Mouse (Mus musculus): ENCODE results near the gene Rab5a. TPM values are rescaled to one million over a fixed set of nuclear protein-coding genes. Genes with fewer than 3 reads are reported as not detected.

The Rab5a gene
- total RNA-seq (2015; ENCODE audit: low replicate concordance) = 39.2 and 53.1 TPM in 2 replicates
- 60.8 and 79.1 TPM in 2 replicates for total RNA-seq (2017; ENCODE audit: low replicate concordance)

GRCm38 (mm10) chr17:53478858-53479603 is at the start of gene Rab5a:
Gene Rab5a, plus strand, starts transcription at chr17:53479234.
- ATAC-seq (replicated peaks; ENCODE audit: low FRiP score, poor library complexity, severe bottlenecking) = peak; percentile 93

DNA sequence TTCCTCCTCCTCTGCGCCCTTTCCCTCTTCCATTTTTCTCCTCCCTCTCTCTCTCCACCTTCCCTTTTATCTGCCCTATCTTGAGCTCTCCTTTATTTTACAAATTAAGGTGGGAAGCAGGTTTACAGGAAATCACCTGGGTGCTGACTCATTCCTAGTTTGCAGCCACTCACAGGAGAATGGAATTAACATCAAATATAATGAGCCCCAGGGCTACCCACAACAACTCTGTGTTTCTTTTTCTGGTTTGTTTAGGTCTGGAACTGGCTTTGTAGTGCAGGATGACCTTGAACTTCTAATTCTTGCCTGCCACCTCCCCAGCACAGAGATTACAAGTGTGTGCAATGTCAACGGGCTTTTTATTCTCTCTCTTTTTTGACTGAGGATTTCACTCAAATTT is 22.9 kb upstream of the Rab5a start:
- ATAC-seq (replicated peaks; ENCODE audit: low FRiP score, poor library complexity, severe bottlenecking) = no peak

GRCm38 (mm10) chr17:53456742-53457141 is 22.3 kb upstream of the Rab5a start:
- no peak for ATAC-seq (replicated peaks; ENCODE audit: low FRiP score, poor library complexity, severe bottlenecking)

DNA sequence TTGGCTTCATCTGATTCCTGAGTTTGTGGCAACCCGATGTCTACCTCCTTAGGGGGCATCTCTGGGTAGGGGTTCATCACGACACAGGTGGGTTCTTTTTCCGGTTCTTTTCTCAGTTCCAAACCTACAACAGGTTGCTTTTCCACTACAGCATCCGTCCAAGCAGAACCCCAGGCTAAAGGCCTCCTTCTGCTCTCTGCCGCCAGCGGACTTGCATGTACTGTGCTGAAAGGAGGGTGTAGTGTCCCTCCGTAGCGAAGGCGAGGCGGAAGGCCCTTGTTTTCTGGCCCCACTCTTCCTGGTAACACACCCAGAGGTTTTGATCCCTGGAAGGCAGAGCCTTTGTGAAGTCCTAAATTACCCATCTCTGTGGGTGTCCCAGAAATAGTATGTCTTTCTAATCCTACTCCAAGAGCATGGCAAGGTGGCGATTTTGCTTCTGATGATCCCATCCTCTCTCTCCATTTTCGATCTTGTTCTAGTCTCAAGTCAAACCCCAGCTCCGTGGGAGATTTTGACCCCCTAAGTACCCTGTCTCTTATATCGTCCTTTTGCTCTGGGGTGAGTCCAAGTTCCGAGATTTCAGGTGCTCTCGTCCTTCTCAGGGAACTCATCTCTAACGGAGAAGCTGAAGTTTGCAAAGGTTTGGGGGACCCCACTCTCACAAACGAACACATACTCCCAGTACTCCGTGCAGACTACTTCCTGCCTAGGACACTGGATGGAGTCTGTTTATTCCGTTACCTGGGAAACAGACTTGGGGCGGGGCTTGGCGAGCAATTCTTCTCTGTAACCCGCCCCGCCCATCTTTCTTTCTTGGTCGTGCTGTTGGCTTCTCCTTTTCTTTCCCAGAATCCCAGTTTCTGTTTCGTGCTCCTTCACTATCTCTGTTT is 16.2 kb upstream of the Rab5a start, which contains the start of gene Efhb:
Gene Efhb (minus strand): TSS at position 719 of the 893 bp plus-strand sequence.
- no peak for ATAC-seq (replicated peaks; ENCODE audit: low FRiP score, poor library complexity, severe bottlenecking)

- no peak for ATAC-seq (replicated peaks; ENCODE audit: low FRiP score, poor library complexity, severe bottlenecking)
Observed at GRCm38 (mm10) chr17:53463496-53463840, 15.6 kb upstream of the Rab5a start.

DNA sequence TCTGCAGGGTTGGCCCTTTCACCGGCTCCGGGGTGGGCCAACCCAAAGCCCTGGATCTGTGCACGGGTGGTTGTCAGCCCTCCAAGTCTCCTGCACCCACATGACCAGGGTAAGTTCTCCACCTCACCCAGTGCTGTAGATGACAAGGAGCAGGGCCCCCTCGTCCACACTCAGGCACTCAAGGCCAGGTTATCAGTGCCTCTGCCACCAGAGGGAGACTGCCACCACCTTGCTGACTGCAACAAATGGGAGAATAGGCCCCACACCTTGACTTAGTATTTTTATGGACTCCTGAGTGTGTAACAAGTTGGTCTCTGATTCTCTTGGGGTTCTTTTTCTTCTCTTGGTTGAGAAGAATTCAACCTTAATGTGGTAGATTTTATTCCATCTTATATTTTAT is 13.5 kb upstream of the Rab5a start:
- peak; percentile 65; the same call in 1 of the 2 replicates for ATAC-seq (replicated peaks; ENCODE audit: low FRiP score, poor library complexity, severe bottlenecking)

DNA sequence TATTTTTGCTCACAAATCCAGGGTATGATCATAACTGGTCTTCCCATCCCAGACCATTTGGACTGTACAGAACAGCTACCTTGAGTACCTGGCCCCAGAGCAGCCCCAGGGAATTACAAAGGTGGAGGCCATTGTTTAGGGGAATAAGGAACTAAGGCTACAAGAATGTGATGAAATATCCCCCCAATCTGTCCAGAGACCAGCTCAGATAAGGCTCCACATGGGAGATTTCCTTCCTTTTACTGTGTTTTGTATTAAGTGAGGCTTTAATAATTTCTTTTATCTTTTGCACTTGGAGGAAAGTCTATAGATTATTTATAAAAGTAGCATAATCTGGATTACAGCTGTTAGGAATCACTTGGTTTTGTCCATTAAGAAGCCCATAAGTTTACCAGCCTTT is 10.3 kb upstream of the Rab5a start:
- ATAC-seq (replicated peaks; ENCODE audit: low FRiP score, poor library complexity, severe bottlenecking) = no peak

DNA sequence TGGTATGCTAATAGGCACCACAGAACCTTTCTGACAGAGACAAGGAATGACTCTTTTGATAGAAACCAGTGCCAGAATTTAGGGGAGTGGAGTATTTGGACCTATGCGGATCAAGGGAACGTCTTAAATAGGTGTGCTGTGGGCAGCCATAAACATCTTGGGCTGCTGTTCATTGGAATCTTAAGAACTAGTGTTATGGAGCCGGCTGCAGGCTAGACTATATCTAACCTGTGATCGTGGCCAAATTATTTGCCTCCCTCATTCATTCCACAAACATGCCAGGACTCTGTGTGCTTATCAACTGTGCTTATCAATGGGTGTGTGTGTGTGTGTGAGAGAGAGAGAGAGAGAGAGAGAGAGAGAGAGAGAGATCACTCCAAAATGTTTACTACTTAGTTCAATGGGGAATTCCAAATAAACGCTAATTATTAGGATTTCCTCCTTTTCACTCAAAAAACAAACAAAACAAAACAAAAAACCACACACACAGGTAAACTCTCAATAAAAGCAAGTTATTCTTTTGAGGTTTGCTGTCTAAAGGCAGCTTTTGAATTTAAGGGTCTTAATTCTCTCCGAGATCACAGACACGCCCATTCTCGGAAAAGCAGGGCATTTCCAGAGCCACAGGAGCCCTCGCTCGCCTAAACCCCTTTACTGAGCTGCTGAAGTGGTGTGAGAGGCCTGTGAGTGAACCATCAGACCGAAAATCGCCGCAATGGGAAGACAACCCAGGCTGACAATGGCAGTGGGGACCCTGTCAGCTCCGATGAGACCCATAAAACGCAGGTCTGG is 772 bp upstream of the Rab5a start:
- ATAC-seq (replicated peaks; ENCODE audit: low FRiP score, poor library complexity, severe bottlenecking) = peak; percentile 36

- peak; percentile 28 for ATAC-seq (replicated peaks; ENCODE audit: low FRiP score, poor library complexity, severe bottlenecking)
Observed at GRCm38 (mm10) chr17:53479604-53480041, 589 bp downstream of the Rab5a start.

- ATAC-seq (replicated peaks; ENCODE audit: low FRiP score, poor library complexity, severe bottlenecking) = no peak
Observed at GRCm38 (mm10) chr17:53480433-53480832, 1.4 kb downstream of the Rab5a start.

- ATAC-seq (replicated peaks; ENCODE audit: low FRiP score, poor library complexity, severe bottlenecking) = no peak
Observed at GRCm38 (mm10) chr17:53488291-53489006, 9.4 kb downstream of the Rab5a start.

DNA sequence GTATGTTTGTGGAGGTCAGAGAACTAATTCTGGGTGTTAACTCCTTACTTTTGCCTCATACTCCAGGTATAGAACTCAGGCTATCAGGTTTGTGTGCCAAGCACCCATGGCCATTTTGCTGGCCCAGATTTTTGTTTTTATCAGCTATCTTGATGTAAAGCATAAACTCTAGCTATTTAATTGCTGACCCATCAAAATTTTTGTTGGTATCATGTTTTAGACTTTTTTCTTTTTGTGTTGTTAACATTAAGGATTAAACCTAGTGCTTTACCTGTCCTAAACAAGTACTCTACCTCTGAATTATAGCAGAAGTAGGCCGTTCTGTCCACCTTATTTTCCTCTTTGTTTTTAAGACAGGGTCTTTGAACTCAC is 10.0 kb downstream of the Rab5a start:
- ATAC-seq (replicated peaks; ENCODE audit: low FRiP score, poor library complexity, severe bottlenecking) = no peak

- no peak for ATAC-seq (replicated peaks; ENCODE audit: low FRiP score, poor library complexity, severe bottlenecking)
Observed at GRCm38 (mm10) chr17:53502966-53503365, 23.9 kb downstream of the Rab5a start.

DNA sequence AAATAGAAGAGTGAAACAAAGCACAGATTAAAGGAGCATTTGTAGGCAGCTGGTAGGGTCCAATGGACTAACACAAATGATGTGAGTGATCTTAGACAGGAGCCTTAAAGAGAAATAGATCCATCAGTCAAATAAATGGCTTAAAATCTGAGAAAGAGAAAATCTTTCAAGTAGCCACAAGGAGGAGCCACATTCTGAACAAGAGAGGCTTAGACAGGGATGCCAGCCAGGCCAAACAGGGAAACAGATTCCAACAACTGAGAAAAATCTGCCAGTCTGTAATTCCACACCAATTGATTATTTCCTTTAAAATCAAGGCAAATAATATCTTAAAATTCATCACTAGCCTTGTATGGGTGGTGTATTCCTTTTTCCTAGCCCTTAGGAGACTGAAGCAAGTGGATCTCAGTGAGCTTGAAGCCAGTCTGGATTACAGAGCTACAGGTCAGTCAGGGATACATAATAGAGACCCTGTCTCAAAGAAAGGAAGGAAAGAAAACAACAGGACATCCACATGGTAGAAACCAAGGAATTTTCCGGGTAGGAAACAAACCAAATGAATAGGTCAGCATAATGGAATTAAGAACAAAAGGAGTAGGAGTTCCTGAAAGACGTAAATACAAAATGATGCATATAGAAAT is 33.4 kb downstream of the Rab5a start:
- no peak for ATAC-seq (replicated peaks; ENCODE audit: low FRiP score, poor library complexity, severe bottlenecking)

DNA sequence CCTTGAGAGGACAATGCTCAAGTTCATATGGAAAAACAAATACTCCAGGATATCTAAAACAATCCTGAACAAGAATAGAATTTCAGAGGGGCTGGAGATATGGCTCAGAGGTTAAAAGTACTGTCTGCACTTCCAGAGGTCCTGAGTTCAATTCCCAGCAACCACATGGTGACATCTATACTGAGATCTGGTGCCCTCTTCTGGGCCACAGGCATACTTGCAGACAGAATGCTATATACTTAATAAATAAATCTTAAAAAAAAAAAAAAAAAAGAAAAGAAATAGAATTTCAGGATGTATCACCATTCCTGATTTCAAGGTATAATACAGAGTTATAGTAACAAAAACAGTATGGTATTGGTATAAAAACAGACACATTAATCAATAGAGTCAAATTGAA is 40.3 kb downstream of the Rab5a start:
- no peak for ATAC-seq (replicated peaks; ENCODE audit: low FRiP score, poor library complexity, severe bottlenecking)

DNA sequence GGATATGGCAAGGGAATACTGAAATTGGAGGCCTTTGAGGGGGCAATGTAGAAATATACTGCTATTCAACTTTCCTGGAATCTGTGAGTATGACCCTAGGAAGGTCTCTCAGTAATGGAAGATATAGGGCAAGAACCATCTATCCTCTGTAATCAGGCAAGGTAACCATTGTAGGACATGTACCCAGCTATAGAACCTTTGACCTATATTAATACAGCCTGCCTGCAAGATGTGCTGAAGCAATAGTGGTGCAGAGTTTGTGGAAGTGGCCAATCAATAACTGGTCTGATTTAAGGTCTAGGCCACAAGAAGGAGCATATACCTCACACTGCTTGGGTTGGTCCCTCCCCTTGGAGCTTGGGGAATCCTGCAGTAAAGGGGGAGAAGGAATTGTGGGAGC is 41.5 kb downstream of the Rab5a start:
- ATAC-seq (replicated peaks; ENCODE audit: low FRiP score, poor library complexity, severe bottlenecking) = no peak

DNA sequence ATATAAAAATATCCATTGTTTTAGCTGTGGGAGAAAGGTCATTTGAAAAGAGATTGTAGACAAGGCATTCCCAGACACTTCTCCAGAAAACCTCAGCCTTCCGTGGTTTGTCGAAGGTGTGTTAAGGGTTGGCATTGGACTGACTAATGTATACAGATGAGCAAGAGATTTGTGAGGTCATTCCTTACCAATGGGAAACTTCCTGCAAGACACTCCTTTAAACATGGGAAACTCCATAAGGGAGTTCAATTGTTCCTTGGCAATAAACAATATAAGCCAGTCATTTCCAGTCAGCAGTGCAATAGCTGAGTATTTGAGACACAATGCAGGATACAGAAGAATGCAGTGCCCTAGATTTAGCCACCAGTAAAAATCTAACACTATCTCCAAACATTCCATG is 49.0 kb downstream of the Rab5a start:
- ATAC-seq (replicated peaks; ENCODE audit: low FRiP score, poor library complexity, severe bottlenecking) = no peak

DNA sequence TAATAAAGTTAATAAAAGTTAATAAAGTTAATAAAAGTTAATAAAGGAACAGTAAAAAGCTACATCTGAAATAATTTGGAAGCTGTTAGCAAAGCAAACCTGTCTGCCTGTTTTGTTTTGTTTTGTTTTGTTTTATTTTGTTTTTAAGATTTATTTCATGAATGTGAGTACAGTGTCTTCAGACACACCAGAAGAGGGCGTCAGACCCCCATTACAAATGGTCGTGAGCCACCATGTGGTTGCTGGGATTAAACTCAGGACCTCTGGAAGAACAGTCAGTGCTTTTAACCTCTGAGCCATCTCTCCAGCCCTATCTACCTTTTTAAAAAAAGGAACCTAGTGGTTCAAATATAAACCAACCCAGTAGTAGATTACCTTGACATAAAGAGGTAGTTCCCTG is 52.1 kb downstream of the Rab5a start:
- no peak for ATAC-seq (replicated peaks; ENCODE audit: low FRiP score, poor library complexity, severe bottlenecking)

GRCm38 (mm10) chr17:53532425-53532824 is 53.4 kb downstream of the Rab5a start:
- no peak for ATAC-seq (replicated peaks; ENCODE audit: low FRiP score, poor library complexity, severe bottlenecking)

Measured in erythroblast, adult 5-6 weeks (primary cell).